Mouse (Mus musculus) heart, postnatal 0 days (tissue): ENCODE data around the gene Casz1.

Experiments
- CTCF ChIP-seq: IDR thresholded peaks from 2 replicates; pipeline ENCODE4 v1.5.1; 2016; ENCODE audit warnings: antibody characterized with exemption, control low read depth, low read depth
- EP300 ChIP-seq: IDR thresholded peaks from 2 replicates; pipeline ENCODE4 v1.6.1; 2016; ENCODE audit warnings: antibody characterized with exemption, low read depth

GRCm38 (mm10) chr4:148918707-148919447 is 114.6 kb downstream of the Casz1 start:
- TF ChIP-seq EP300 (no peak), CTCF (no peak)
